Mouse (Mus musculus) yolk sac, embryonic 10.5 days (tissue): ENCODE data around the gene Setmar.

Experiments used
- DNase-seq: peaks from one replicate; pipeline ENCODE4 v3.0.0-alpha.2; 2017; ENCODE audit warnings: low spot score

Gene Setmar

DNA sequence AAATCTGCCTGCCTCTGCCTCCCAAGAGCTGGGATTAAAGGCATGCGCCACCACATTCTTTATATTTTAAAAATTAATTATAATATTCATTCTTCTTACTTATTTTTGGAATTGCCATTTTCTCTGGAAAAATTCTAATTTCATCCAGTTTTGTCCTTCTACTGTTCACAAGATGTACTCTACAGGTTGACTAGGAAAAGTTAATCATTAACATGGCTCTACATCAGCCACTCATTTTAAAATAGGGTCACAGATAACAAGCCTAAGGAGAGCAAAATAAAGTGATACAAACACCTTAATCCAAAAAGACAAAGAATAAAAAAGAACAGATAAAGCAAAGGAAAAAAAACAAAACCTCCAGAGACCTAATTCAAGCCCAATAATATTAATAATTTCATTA is 50.1 kb downstream of the Setmar start:
- DNase-seq = no peak

DNA sequence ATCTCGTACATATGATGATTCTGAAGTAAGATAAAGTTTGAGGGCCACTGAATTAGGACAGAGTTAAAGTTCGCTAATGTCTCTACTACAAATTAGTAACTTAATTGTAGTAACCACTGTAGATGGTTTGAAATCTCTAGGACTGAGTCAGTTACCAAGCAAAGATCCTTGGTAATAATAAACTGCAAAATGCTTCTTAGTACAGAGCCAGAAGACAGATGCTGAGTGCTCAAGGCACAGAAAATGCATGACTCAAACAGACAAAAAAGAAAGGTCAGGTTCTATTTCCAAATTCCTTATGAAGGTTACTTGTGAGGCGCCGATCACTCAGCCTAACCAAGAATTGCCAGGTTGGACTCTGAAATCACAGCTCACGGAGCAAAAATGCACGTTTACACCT is 53.0 kb downstream of the Setmar start:
- DNase-seq = no peak

- no peak for DNase-seq
Observed at GRCm38 (mm10) chr6:108125474-108125873, 60.6 kb downstream of the Setmar start.

DNA sequence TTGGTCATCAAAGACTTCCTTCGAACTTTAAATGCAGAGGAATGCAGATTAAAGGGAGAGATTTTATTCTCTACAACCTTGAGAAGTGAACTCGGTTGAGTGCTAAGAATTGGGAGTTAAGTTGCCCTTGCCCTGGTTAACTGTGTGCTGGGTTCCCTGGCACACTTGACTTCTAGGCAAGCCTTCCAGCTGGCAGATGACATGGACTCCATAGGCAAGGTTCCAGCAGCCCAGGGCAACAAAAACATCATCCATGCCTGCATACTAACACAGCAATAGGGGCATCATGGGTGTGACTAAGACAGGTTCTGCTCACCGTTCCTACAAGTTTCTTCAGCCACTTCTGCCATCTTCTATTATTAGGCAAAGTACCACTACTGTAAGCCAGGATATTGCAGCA is 61.8 kb downstream of the Setmar start:
- no peak for DNase-seq
